Mouse (Mus musculus): Measurements from ENCODE around the gene Narfl.

- TF ChIP-seq CTCF (IDR thresholded peaks at IDR 0.05; ENCODE audit: borderline replicate concordance, insufficient read depth, low read depth, low read length), result peak; percentile 52; the same call in 1 of the 2 replicates
- TF ChIP-seq POLR2A (IDR thresholded peaks at IDR 0.05; ENCODE audit: borderline replicate concordance, insufficient read depth, low read length), result no peak
These were observed 39.9 kb downstream of the Narfl start for GRCm38 (mm10) chr17:25813471-25813870.

Measured in cerebellum, adult 2 months (tissue).